Mouse (Mus musculus): ENCODE measurements around the gene Tctex1d4. TPM values are rescaled to one million over a fixed set of nuclear protein-coding genes. Genes with fewer than 3 reads are reported as not detected.

The Tctex1d4 gene
- polyA plus RNA-seq, 1 experiment from 2014 or later, result not detected

DNA sequence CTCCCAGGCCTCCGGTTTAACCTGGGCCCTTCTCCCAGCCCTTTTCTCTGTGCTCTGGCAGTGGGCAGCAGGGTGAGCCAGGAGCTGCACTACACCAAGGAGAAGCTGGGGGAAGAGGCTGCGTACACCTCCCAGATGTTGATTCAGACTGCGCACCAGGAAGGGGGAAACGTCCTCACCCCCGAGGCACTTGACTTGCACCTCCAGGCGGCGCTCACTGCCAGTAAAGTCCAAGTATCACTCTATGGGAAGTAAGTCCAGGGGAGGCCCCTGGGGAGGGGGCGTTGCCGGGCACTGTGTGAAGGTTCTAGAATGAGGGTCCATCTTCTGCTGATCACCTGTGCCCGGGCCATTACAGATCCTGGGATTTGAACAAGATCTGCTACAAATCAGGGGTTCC, 21.9 kb upstream of the Tctex1d4 start:
- Histone ChIP-seq H3K27ac (no peak overlapping the region), H3K36me3 (peaks cover 30% of the 10 kb centered on the region), H3K27me3 (no peaks in the 10 kb centered on the region), H3K4me1 (no peaks in the 10 kb centered on the region; the same call in 1 of the 2 replicates), H3K4me3 (no peak overlapping the region), H3K9ac (no peak overlapping the region), H3K4me2 (replicated peaks) (no peak overlapping the region), H3K9me3 (no peaks in the 10 kb centered on the region)
- 76% methylated on average over 10 of the region's 10 CpGs for WGBS
- no peak for ATAC-seq (ENCODE audit: insufficient number of reproducible peaks, insufficient read depth, low FRiP score, low TSS enrichment)

DNA sequence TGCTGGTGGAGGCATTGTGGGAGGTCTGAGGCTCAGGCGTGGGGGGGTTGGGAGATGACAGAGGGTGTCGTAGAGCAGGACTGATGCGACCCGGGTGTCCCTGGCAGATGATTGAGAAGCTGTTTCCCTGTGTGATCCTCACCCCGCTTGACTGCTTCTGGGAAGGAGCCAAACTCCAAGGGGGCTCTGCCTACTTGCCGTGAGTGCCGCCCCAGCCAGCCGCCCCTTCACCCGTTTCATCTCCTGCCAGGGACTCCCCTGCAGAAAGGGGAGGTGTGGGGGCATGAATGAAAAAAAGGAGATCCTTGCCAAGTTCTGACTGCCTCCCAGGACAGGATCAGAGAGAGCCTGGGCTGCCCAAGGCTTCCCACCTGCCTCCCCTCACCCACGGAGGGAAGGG, 21.5 kb upstream of the Tctex1d4 start:
- ATAC-seq (ENCODE audit: insufficient number of reproducible peaks, insufficient read depth, low FRiP score, low TSS enrichment), result no peak
- 72% methylated on average over 10 of the region's 10 CpGs for WGBS
- H3K27ac ChIP-seq, result no peak overlapping the region
- H3K36me3 ChIP-seq, result peaks cover 34% of the 10 kb centered on the region
- H3K27me3 ChIP-seq, result no peaks in the 10 kb centered on the region
- no peak overlapping the region; the same call in 1 of the 2 replicates for H3K9ac ChIP-seq
- H3K4me3 ChIP-seq, result no peak overlapping the region
- no peaks in the 10 kb centered on the region for H3K9me3 ChIP-seq
- no peak overlapping the region for H3K4me2 ChIP-seq (replicated peaks)
- no peaks in the 10 kb centered on the region; the same call in 1 of the 2 replicates for H3K4me1 ChIP-seq

DNA sequence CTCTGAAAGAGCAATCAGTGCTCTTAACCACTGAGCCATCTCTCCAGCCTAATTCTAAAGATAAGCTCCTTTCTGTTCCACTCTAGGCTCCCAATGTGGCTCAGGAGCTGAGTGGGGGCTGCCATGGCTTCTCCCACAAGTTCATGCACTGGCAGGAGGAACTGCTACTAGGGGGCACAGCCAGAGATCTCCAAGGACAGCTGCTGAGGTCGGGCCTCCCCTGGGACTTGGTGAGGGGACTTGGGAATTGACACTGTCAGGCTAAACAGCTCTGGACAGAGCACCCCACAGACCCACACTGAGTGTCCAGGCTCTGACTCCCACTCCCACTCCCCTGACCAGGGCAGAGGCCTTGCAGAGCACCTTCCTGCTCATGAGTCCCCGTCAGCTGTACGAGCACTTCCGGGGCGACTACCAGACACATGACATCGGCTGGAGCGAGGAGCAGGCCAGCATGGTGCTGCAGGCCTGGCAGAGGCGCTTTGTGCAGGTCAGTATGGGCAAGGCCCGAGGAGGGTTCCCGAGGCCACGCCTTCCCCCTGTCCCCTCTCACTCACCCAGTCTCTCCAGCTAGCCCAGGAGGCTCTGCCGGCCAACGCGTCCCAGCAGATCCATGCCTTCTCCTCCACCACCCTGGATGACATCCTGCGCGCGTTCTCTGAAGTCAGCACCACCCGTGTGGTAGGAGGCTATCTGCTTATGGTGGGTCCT, 18.6 kb upstream of the Tctex1d4 start:
- no peak for ATAC-seq (ENCODE audit: insufficient number of reproducible peaks, insufficient read depth, low FRiP score, low TSS enrichment)
- WGBS, result 88% methylated on average over 18 of the region's 18 CpGs

DNA sequence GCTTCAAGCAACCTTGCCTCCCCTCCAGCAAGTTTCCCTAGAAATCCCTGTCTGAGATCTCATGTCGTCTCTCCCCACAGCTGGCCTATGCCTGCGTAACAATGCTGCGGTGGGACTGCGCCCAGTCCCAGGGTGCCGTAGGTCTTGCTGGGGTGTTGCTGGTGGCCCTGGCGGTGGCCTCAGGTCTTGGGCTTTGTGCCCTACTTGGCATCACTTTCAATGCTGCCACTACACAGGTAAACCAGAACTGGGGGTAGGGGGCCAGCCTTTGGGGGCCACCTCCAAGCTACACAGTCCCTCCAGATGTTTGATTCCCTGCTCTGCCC, 18.1 kb upstream of the Tctex1d4 start:
- Histone ChIP-seq H3K36me3 (peaks cover 53% of the 10 kb centered on the region), H3K27me3 (no peaks in the 10 kb centered on the region), H3K27ac (no peak overlapping the region), H3K4me2 (replicated peaks) (no peak overlapping the region), H3K9ac (no peak overlapping the region), H3K4me1 (no peaks in the 10 kb centered on the region; the same call in 1 of the 2 replicates), H3K9me3 (no peaks in the 10 kb centered on the region), H3K4me3 (no peak overlapping the region)
- no peak for ATAC-seq (ENCODE audit: insufficient number of reproducible peaks, insufficient read depth, low FRiP score, low TSS enrichment)
- WGBS, result 98% methylated on average over 6 of the region's 6 CpGs

More for the DNA sequence above, 18.6 kb upstream of the Tctex1d4 start:
- Histone ChIP-seq H3K27me3 (no peaks in the 10 kb centered on the region), H3K9me3 (no peaks in the 10 kb centered on the region), H3K4me3 (no peak overlapping the region), H3K9ac (no peak overlapping the region), H3K36me3 (peaks cover 51% of the 10 kb centered on the region), H3K4me1 (no peaks in the 10 kb centered on the region; the same call in 1 of the 2 replicates), H3K4me2 (replicated peaks) (no peak overlapping the region), H3K27ac (no peak overlapping the region)

DNA sequence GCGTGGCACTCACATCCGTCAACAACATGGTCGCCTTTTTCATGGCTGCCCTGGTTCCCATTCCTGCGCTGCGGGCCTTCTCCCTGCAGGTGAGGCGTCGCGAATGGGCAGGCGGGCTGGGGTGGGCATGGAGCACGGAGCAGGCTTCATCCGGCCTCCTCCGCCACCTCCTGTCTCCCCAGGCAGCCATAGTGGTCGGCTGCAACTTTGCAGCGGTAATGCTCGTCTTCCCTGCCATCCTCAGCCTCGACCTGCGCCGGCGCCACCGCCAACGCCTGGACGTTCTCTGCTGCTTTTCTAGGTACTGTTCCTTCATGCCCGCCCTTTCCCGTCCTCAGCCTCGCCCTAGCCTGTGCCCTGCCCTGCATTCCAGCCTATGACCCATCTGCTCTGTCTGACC, 17.3 kb upstream of the Tctex1d4 start:
- Histone ChIP-seq H3K27me3 (no peaks in the 10 kb centered on the region), H3K9me3 (no peaks in the 10 kb centered on the region), H3K27ac (no peak overlapping the region), H3K4me1 (no peaks in the 10 kb centered on the region; the same call in 1 of the 2 replicates), H3K36me3 (peaks cover 60% of the 10 kb centered on the region), H3K9ac (no peak overlapping the region), H3K4me3 (no peak overlapping the region), H3K4me2 (replicated peaks) (no peak overlapping the region)
- no peak for ATAC-seq (ENCODE audit: insufficient number of reproducible peaks, insufficient read depth, low FRiP score, low TSS enrichment)
- WGBS, result 89% methylated on average over 25 of the region's 25 CpGs

DNA sequence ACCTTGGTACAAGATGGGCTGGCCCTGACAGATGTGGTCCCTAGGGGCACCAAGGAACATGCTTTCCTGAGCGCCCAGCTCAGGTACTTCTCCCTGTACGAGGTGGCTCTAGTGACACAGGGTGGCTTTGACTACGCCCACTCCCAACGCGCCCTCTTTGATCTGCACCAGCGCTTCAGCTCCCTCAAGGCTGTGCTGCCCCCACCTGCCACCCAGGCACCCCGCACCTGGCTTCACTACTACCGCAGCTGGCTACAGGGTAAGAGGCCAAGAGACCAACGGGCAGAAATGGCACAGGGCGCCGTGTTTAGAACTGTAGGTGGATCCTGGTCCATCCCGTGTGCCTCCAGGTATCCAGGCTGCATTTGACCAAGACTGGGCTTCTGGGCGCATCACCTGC, 16.3 kb upstream of the Tctex1d4 start:
- Histone ChIP-seq H3K27me3 (no peaks in the 10 kb centered on the region), H3K9ac (no peak overlapping the region), H3K27ac (no peak overlapping the region), H3K4me2 (replicated peaks) (no peak overlapping the region), H3K9me3 (no peaks in the 10 kb centered on the region), H3K4me1 (no peaks in the 10 kb centered on the region), H3K4me3 (no peak overlapping the region), H3K36me3 (peaks cover 62% of the 10 kb centered on the region)
- no peak for ATAC-seq (ENCODE audit: insufficient number of reproducible peaks, insufficient read depth, low FRiP score, low TSS enrichment)
- WGBS, result 91% methylated on average over 13 of the region's 13 CpGs

DNA sequence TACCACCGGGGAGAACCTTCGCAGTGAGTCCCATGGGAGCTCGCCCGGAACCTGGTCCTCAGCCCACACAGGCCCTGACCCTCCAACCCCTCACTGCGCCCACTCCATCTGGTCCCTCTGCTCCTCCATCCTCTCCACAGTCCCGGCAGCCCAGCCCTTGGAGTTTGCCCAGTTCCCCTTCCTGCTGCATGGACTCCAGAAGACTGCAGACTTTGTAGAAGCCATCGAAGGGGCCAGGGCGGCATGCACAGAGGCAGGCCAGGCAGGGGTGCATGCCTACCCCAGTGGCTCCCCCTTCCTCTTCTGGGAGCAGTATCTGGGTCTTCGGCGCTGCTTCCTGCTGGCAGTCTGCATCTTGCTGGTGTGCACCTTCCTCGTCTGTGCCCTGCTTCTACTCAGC, 15.6 kb upstream of the Tctex1d4 start:
- Histone ChIP-seq H3K4me1 (no peaks in the 10 kb centered on the region), H3K4me3 (no peak overlapping the region), H3K36me3 (peaks cover 55% of the 10 kb centered on the region), H3K9me3 (no peaks in the 10 kb centered on the region), H3K9ac (no peak overlapping the region), H3K27ac (no peak overlapping the region), H3K4me2 (replicated peaks) (no peak overlapping the region), H3K27me3 (no peaks in the 10 kb centered on the region)
- ATAC-seq (ENCODE audit: insufficient number of reproducible peaks, insufficient read depth, low FRiP score, low TSS enrichment), result no peak
- 91% methylated on average over 11 of the region's 11 CpGs for WGBS

DNA sequence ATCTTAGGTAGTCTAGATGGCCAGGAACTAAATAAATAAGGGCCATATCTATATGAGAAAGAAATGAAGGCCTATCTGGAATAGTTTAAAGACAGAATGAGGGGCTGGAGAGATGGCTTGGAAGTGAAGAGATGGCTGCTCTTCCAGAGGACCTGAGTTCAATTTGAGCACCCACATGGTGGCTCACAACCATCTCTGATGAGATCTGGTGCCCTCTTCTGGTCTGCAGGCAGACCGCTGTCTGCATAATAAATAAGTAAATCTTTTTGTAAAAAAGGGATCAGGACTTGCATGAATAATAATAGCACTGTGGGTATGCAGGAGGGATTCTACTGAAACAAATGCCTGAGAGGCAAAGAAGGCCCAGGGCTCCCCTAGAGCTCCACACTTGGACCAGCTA, 13.4 kb upstream of the Tctex1d4 start:
- Histone ChIP-seq H3K27ac (no peak overlapping the region), H3K4me1 (no peaks in the 10 kb centered on the region)

DNA sequence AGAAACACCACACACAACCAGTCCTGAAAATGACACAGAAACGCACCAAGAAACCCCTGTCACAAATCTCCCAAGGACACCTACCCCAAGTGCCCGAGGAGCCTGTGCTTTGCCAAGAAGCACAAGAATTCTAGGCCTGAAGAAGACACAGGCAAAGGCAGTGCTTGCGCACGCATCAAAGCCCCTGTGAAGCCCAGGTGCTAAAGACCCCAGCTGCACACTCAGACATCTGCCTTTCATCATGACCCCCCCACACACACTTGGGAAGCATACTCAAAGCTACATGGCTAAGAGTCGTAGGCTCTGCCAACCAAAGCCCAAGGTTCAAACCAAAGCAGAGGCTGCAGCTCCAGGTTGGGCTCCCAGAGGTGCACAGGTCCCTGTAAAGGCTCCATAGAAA, 11.0 kb upstream of the Tctex1d4 start:
- Histone ChIP-seq H3K4me2 (replicated peaks) (no peak overlapping the region), H3K27me3 (no peaks in the 10 kb centered on the region), H3K4me1 (no peaks in the 10 kb centered on the region), H3K36me3 (peaks cover 28% of the 10 kb centered on the region), H3K9me3 (no peaks in the 10 kb centered on the region), H3K27ac (no peak overlapping the region), H3K9ac (no peak overlapping the region), H3K4me3 (no peak overlapping the region)
- no peak for ATAC-seq (ENCODE audit: insufficient number of reproducible peaks, insufficient read depth, low FRiP score, low TSS enrichment)
- 81% methylated on average over 5 of the region's 5 CpGs for WGBS

More for the DNA sequence above, 13.4 kb upstream of the Tctex1d4 start:
- Histone ChIP-seq H3K27me3 (no peaks in the 10 kb centered on the region), H3K4me2 (replicated peaks) (no peak overlapping the region), H3K9ac (no peak overlapping the region), H3K36me3 (peaks cover 51% of the 10 kb centered on the region), H3K4me3 (no peak overlapping the region), H3K9me3 (no peaks in the 10 kb centered on the region)
- 64% methylated on average over 1 of the region's 1 CpGs for WGBS
- ATAC-seq (ENCODE audit: insufficient number of reproducible peaks, insufficient read depth, low FRiP score, low TSS enrichment), result no peak

DNA sequence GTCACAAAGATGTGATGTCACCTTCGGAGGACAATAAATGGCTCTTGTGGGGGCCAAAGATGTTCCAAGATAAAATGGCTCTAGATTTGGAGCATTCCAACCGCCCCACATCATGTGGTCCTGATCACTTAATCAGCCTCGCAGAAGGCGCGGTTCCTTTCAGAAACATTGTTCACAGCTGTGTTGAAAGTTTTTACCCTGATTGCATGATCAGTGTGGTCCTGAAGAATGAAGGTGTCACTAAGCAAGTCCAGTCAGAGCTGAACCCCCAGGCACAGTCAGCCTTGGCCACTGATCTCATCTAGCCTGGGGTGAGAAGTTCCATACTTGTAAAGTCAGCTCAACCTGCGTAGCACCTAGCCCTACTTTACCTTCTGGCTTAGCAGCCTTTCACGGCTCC, 8.7 kb upstream of the Tctex1d4 start:
- Histone ChIP-seq H3K27ac (no peak overlapping the region), H3K36me3 (peaks cover 16% of the 10 kb centered on the region), H3K4me3 (no peak overlapping the region), H3K27me3 (no peaks in the 10 kb centered on the region), H3K9ac (no peak overlapping the region), H3K4me2 (replicated peaks) (no peak overlapping the region), H3K9me3 (no peaks in the 10 kb centered on the region), H3K4me1 (no peaks in the 10 kb centered on the region)
- ATAC-seq (ENCODE audit: insufficient number of reproducible peaks, insufficient read depth, low FRiP score, low TSS enrichment), result no peak
- WGBS, result 93% methylated on average over 7 of the region's 7 CpGs

DNA sequence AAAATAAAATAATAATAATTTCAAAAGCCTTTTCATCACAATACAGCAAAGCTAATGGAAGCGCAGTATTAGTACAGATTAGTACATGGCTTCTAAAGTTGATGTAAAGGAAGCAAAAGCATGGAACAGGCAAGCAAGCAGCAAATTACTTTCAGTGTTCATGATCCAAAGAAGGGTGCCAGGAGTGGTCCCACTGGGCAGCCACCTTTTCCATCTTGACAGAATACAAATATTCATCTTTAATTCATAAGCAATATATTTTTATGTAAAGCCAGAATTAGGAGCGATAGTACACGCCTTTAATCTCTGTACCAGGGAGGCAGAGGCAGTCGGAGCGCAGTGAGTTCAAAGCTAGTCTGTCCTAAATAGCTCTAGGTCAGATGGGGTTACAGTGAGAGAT, 7.0 kb upstream of the Tctex1d4 start:
- Histone ChIP-seq H3K36me3 (peaks cover 4% of the 10 kb centered on the region), H3K4me2 (replicated peaks) (peak overlapping the region; percentile 99), H3K9me3 (no peaks in the 10 kb centered on the region), H3K9ac (peak overlapping the region; percentile 51), H3K4me1 (peaks cover 3% of the 10 kb centered on the region), H3K4me3 (peak overlapping the region; percentile 61), H3K27ac (peak overlapping the region; percentile 73), H3K27me3 (no peaks in the 10 kb centered on the region)
- no peak for ATAC-seq (ENCODE audit: insufficient number of reproducible peaks, insufficient read depth, low FRiP score, low TSS enrichment)
- WGBS, result 78% methylated on average over 5 of the region's 5 CpGs

DNA sequence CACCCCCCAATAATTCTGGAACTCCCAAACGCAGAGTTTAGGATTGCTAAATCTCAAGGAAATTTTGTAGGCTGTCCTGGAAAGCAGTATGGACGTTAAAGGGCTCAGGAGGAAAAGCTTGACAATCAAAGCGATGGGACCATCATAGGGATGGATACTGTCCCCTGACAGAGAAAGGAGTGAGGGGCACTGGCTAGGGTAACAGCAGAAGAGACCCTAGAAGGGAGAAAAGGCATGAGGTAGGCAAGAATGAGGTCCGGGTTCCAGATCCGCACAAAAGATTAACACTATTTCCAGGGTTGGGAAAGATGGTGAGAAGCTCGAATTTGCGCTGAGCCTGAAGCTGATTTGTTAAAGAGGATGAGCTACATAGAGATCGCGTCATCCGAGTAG, 6.5 kb upstream of the Tctex1d4 start:
- H3K9ac ChIP-seq, result peak overlapping the region; percentile 51
- H3K27ac ChIP-seq, result peak overlapping the region; percentile 73
- H3K4me2 ChIP-seq (replicated peaks), result peak overlapping the region; percentile 99
- H3K36me3 ChIP-seq, result no peaks in the 10 kb centered on the region
- H3K27me3 ChIP-seq, result no peaks in the 10 kb centered on the region
- peaks cover 7% of the 10 kb centered on the region for H3K4me1 ChIP-seq
- ATAC-seq (ENCODE audit: insufficient number of reproducible peaks, insufficient read depth, low FRiP score, low TSS enrichment), result no peak
- peak overlapping the region; percentile 61 for H3K4me3 ChIP-seq
- H3K9me3 ChIP-seq, result no peaks in the 10 kb centered on the region
- WGBS, result 7% methylated on average over 10 of the region's 10 CpGs
